Mouse (Mus musculus) MEL-GATA-1-ER (cell line): ENCODE measurements around the gene Adh6b.
"Not testable (repeated sequence)": the region's sequence is repeated elsewhere in the genome, so short reads cannot be mapped to it uniquely, and the experiment has no call there.

Source experiments
- DNase-seq: peaks from one replicate; pipeline ENCODE4 v3.0.0-alpha.2; 2012; ENCODE audit warnings: low read depth; ENCODE audit errors: extremely low read depth

Gene Adh6b

GRCm38 (mm10) chr3:138360721-138361120, 19.1 kb downstream of the Adh6b start:
- DNase-seq = no peak

- no peak for DNase-seq
Measured at GRCm38 (mm10) chr3:138362920-138363319, 21.3 kb downstream of the Adh6b start.

- DNase-seq = no peak
Measured at GRCm38 (mm10) chr3:138366181-138366580, 24.6 kb downstream of the Adh6b start.

GRCm38 (mm10) chr3:138369546-138369945, 28.0 kb downstream of the Adh6b start:
- no peak for DNase-seq

- not testable (repeated sequence) for DNase-seq
Measured at GRCm38 (mm10) chr3:138370289-138370688, 28.7 kb downstream of the Adh6b start.

- no peak for DNase-seq
Measured at GRCm38 (mm10) chr3:138373920-138374319, 32.3 kb downstream of the Adh6b start.

GRCm38 (mm10) chr3:138375148-138375547, 33.6 kb downstream of the Adh6b start:
- no peak for DNase-seq

GRCm38 (mm10) chr3:138381133-138381532, 39.6 kb downstream of the Adh6b start:
- DNase-seq = no peak

GRCm38 (mm10) chr3:138387155-138387554, 45.6 kb downstream of the Adh6b start:
- DNase-seq = no peak

- DNase-seq = no peak
Measured at GRCm38 (mm10) chr3:138404872-138405271, 63.3 kb downstream of the Adh6b start.

- DNase-seq = peak; percentile 15
Measured at GRCm38 (mm10) chr3:138405341-138405740, 63.8 kb downstream of the Adh6b start.

GRCm38 (mm10) chr3:138405840-138406239, 64.3 kb downstream of the Adh6b start:
- no peak for DNase-seq

GRCm38 (mm10) chr3:138407920-138408319, 66.3 kb downstream of the Adh6b start:
- no peak for DNase-seq
